Mouse (Mus musculus): ENCODE data around the gene Mospd1. TPM values are rescaled to one million over a fixed set of nuclear protein-coding genes. Genes with fewer than 3 reads are reported as not detected.

Mospd1 gene
- total and polyA plus RNA-seq, 3 experiments, result 4.8 to 10.1 TPM; not detected in 1

GRCm38 (mm10) chrX:53386362-53386761 is 16.1 kb upstream of the Mospd1 start:
- H3K9me3 ChIP-seq (replicated peaks; ENCODE audit: insufficient read depth, low read length), result no peaks in the 10 kb centered on the region
- H3K79me2 ChIP-seq (ENCODE audit: control insufficient read depth, insufficient read depth, low read length, poor library complexity), result no peaks in the 10 kb centered on the region
- H3K4me1 ChIP-seq (ENCODE audit: control insufficient read depth in 1 of 2, insufficient read depth in 2 of 2, low read length in 2 of 2), result no peaks in the 10 kb centered on the region
- H3K4me3 ChIP-seq (ENCODE audit: control insufficient read depth in 1 of 2, insufficient read depth in 1 of 2, low read depth in 2 of 2, low read length in 2 of 2), result no peak overlapping the region
- no peaks in the 10 kb centered on the region for H3K27me3 ChIP-seq (ENCODE audit: control insufficient read depth in 1 of 2, insufficient read depth in 2 of 2, low read length in 2 of 2)
- no peak for TF ChIP-seq RCOR1 (IDR thresholded peaks at IDR 0.05; ENCODE audit: low read depth, low read length)
- TF ChIP-seq ZC3H11A (IDR thresholded peaks at IDR 0.05; ENCODE audit: low read depth, low read length), result no peak
- TF ChIP-seq UBTF (IDR thresholded peaks at IDR 0.05; ENCODE audit: borderline replicate concordance, insufficient read depth, low read depth, low read length), result no peak
- no peak for TF ChIP-seq ZNF384 (IDR thresholded peaks at IDR 0.05; ENCODE audit: low read depth, low read length)
- no peak for TF ChIP-seq ZKSCAN1 (IDR thresholded peaks at IDR 0.05; ENCODE audit: low read depth, low read length)
- no peak for TF ChIP-seq TBP (IDR thresholded peaks at IDR 0.05; ENCODE audit: low read depth, low read length)
- no peak for TF ChIP-seq ZMIZ1 (IDR thresholded peaks at IDR 0.05; ENCODE audit: low read depth, low read length)
- no peak overlapping the region for H3K9ac ChIP-seq (ENCODE audit: control insufficient read depth, low read depth, low read length, poor library complexity, severe bottlenecking)
- no peaks in the 10 kb centered on the region for H3K36me3 ChIP-seq (ENCODE audit: control insufficient read depth in 1 of 2, insufficient read depth in 2 of 2, low read length in 2 of 2)
- no peak overlapping the region for H3K27ac ChIP-seq (ENCODE audit: control insufficient read depth, low read depth, low read length)
- no peak for DNase-seq (ENCODE audit: low read depth, low spot score)

GRCm38 (mm10) chrX:53383122-53383521 is 12.8 kb upstream of the Mospd1 start:
- Histone ChIP-seq H3K9me3 (replicated peaks; ENCODE audit: insufficient read depth, low read length) (no peaks in the 10 kb centered on the region), H3K9ac (ENCODE audit: control insufficient read depth, low read depth, low read length, poor library complexity, severe bottlenecking) (no peak overlapping the region), H3K4me3 (ENCODE audit: control insufficient read depth in 1 of 2, insufficient read depth in 1 of 2, low read depth in 2 of 2, low read length in 2 of 2) (no peak overlapping the region), H3K27me3 (ENCODE audit: control insufficient read depth in 1 of 2, insufficient read depth in 2 of 2, low read length in 2 of 2) (no peaks in the 10 kb centered on the region), H3K4me1 (ENCODE audit: control insufficient read depth in 1 of 2, insufficient read depth in 2 of 2, low read length in 2 of 2) (no peaks in the 10 kb centered on the region), H3K27ac (ENCODE audit: control insufficient read depth, low read depth, low read length) (no peak overlapping the region), H3K36me3 (ENCODE audit: control insufficient read depth in 1 of 2, insufficient read depth in 2 of 2, low read length in 2 of 2) (no peaks in the 10 kb centered on the region), H3K79me2 (ENCODE audit: control insufficient read depth, insufficient read depth, low read length, poor library complexity) (no peaks in the 10 kb centered on the region)
- no peak for DNase-seq (ENCODE audit: low read depth, low spot score)
- TF ChIP-seq MYC (IDR thresholded peaks at IDR 0.05; ENCODE audit: low read depth, low read length) (no peak), RCOR1 (IDR thresholded peaks at IDR 0.05; ENCODE audit: low read depth, low read length) (no peak), USF1 (IDR thresholded peaks at IDR 0.05; ENCODE audit: low read depth, low read length) (no peak), RAD21 (IDR thresholded peaks at IDR 0.05; ENCODE audit: low read depth, low read length) (no peak), TBP (IDR thresholded peaks at IDR 0.05; ENCODE audit: low read depth, low read length) (no peak), HCFC1 (IDR thresholded peaks at IDR 0.05; ENCODE audit: low read depth, low read length) (no peak), MYB (IDR thresholded peaks at IDR 0.05; ENCODE audit: low read depth, low read length) (no peak), MAX (IDR thresholded peaks at IDR 0.05; ENCODE audit: low read length) (no peak)
